Mouse (Mus musculus): ENCODE results near the gene Mgat2. TPM values are rescaled to one million over a fixed set of nuclear protein-coding genes. Genes with fewer than 3 reads are reported as not detected.

Gene Mgat2
- total and polyA plus RNA-seq, 3 experiments, result 40.9 to 65.3 TPM; not detected in 1

DNA sequence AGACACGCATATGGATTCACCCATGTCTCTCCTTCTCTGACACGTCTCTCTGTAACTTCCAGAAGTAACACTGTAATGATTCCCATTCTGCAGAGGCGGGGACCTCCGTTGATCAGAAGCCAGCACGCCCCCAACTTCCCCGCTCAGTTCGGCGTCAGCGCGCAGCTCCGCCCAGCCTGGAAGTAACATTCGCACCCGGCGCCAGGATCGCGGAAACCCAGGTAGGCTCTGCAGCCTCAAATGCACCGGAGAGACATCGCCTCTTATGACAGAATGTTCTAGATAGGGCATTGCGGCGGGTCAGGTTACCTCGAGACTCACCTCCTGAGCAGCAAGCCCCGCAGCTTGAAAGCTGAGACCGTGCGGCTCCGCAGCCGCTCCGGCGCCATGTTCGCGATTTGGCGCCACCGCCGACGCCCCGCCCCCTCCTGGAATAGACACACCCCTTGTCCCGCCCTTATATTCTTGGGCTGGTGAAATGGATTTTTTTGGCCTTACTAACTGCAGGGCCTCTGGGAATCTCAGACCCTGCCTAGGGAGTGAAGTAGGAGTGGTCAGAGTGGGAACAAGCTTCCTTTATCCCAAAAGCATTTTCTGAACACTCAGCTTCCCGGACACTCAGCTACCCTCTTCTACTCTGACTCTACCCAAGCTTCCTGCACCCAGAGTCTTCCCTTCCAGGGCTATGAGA, 44.0 kb downstream of the Mgat2 start, which contains the start of gene Pole2:
Gene Pole2, minus strand, starts transcription at position 420 of the 691 bp plus-strand sequence.
- TF ChIP-seq MAFK (IDR thresholded peaks at IDR 0.05; ENCODE audit: borderline replicate concordance, low read depth, low read length), result no peak
- peak; percentile 63; the same call in 1 of the 2 replicates for TF ChIP-seq ZMIZ1 (IDR thresholded peaks at IDR 0.05; ENCODE audit: low read depth, low read length)
- peak; percentile 62; the same call in 1 of the 2 replicates for TF ChIP-seq TBP (IDR thresholded peaks at IDR 0.05; ENCODE audit: low read depth, low read length)
- no peak for TF ChIP-seq KAT2A (conservative IDR thresholded peaks at IDR 0.05; ENCODE audit: low read depth, low read length)
- peak; percentile 72 for TF ChIP-seq SIN3A (IDR thresholded peaks at IDR 0.05; ENCODE audit: low read length)
- TF ChIP-seq POLR2A (IDR thresholded peaks at IDR 0.05; ENCODE audit: control insufficient read depth in 1 of 2, insufficient read depth in 1 of 2, low read depth in 1 of 2, low read length in 2 of 2, poor library complexity in 1 of 2), result peak; percentile 86 to 93
- peak; percentile 46; the same call in 1 of the 2 replicates for TF ChIP-seq TCF12 (IDR thresholded peaks at IDR 0.05; ENCODE audit: low read depth, low read length)
- TF ChIP-seq POLR2AphosphoS2 (IDR thresholded peaks at IDR 0.05; ENCODE audit: low read length), result peak; percentile 59; the same call in 1 of the 2 replicates
- peak; percentile 56; the same call in 1 of the 2 replicates for TF ChIP-seq HCFC1 (IDR thresholded peaks at IDR 0.05; ENCODE audit: low read depth, low read length)
- peak; percentile 77 for TF ChIP-seq NELFE (IDR thresholded peaks at IDR 0.05; ENCODE audit: low read depth, low read length)
- TF ChIP-seq EP300 (IDR thresholded peaks at IDR 0.05; ENCODE audit: low read depth in 1 of 2, low read length in 2 of 2), result no peak
- TF ChIP-seq MAZ (IDR thresholded peaks at IDR 0.05; ENCODE audit: low read depth, low read length), result no peak
- no peak for TF ChIP-seq CTCF (IDR thresholded peaks at IDR 0.05 in 2 of 3, conservative IDR thresholded peaks at IDR 0.05 in 1 of 3; ENCODE audit: control insufficient read depth in 1 of 3, insufficient read depth in 1 of 3, low read depth in 2 of 3, low read length in 3 of 3, poor library complexity in 1 of 3, severe bottlenecking in 1 of 3)
- peak; percentile 44; the same call in 1 of the 2 replicates for TF ChIP-seq NRF1 (IDR thresholded peaks at IDR 0.05; ENCODE audit: insufficient read depth, low read depth, low read length, poor library complexity, severe bottlenecking)
- TF ChIP-seq E2F4 (IDR thresholded peaks at IDR 0.05; ENCODE audit: borderline replicate concordance, low read depth, low read length), result peak; percentile 88
- no peak for TF ChIP-seq BHLHE40 (IDR thresholded peaks at IDR 0.05; ENCODE audit: borderline replicate concordance, low read depth, low read length)
- no peak for TF ChIP-seq POLR2AphosphoS5 (IDR thresholded peaks at IDR 0.05; ENCODE audit: borderline replicate concordance, low read depth, low read length)
- 0 out of 2 replicates have a peak, but pooled peaks have one; percentile 36 for TF ChIP-seq ELF1 (IDR thresholded peaks at IDR 0.05; ENCODE audit: low read depth, low read length)
- TF ChIP-seq SMC3 (IDR thresholded peaks at IDR 0.05; ENCODE audit: low read depth, low read length), result no peak
- Histone ChIP-seq H3K27ac (ENCODE audit: control insufficient read depth, low read depth, low read length) (peak within 1 kb of the TSS; percentile 89), H3K79me2 (ENCODE audit: control insufficient read depth, insufficient read depth, low read length, poor library complexity) (no peaks in the 10 kb centered on the region; the same call in 1 of the 2 replicates), H3K4me1 (ENCODE audit: control insufficient read depth in 1 of 2, insufficient read depth in 2 of 2, low read length in 2 of 2) (peaks cover 0 to 7% of the 10 kb centered on the region in 2 experiments; a peak in 3 of 4 replicates), H3K4me3 (ENCODE audit: control insufficient read depth in 1 of 2, insufficient read depth in 1 of 2, low read depth in 2 of 2, low read length in 2 of 2) (peak within 1 kb of the TSS; percentile 87 to 97), H3K9me3 (replicated peaks; ENCODE audit: insufficient read depth, low read length) (no peaks in the 10 kb centered on the region), H3K36me3 (ENCODE audit: control insufficient read depth in 1 of 2, insufficient read depth in 2 of 2, low read length in 2 of 2) (peaks cover 0 to 4% of the 10 kb centered on the region in 2 experiments; a peak in 2 of 4 replicates), H3K27me3 (ENCODE audit: control insufficient read depth in 1 of 2, insufficient read depth in 2 of 2, low read length in 2 of 2) (no peaks in the 10 kb centered on the region), H3K9ac (ENCODE audit: control insufficient read depth, low read depth, low read length, poor library complexity, severe bottlenecking) (peak within 1 kb of the TSS; percentile 93)
- DNase-seq (ENCODE audit: low read depth, low spot score), result peak; percentile 93
